Mouse (Mus musculus): Measurements from ENCODE around the gene Sec23b. TPM values are rescaled to one million over a fixed set of nuclear protein-coding genes. Genes with fewer than 3 reads are reported as not detected.

Gene Sec23b
- polyA plus RNA-seq, 1 experiment from 2014 or later, result 66.2 TPM

DNA sequence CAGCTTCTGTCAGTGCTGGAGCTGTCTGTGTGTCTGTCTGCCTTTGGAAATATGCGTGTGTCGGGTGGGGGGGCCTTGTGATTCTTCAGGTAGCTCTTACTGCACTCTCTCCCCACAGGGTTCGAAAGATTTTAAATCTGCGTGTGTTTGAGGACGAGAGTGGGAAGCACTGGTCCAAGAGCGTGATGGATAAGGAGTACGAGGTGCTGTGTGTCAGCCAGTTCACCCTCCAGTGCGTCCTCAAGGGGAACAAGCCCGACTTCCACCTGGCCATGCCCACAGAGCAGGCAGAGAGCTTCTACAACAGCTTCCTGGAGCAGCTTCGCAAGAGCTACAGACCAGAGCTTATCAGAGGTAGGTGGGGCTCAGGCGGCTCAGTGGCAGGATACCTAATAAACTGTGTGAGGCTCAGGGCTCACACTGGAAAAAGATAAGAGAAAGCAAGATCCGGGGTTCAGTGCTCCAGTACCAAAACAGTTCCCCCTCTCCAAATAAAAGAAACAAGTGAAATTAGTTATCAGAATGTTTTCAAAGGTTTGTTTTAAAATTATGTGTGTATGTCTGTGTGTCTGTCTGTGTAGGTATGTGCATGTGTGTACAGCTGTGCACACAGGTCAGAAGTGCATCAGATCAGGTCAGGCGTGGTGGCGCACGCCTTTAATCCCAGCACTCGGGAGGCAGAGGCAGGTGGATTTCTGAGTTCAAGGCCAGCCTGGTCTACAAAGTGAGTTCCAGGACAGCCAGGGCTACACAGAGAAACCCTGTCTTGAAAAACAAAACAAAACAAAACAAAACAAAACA, 61.2 kb downstream of the Sec23b start:
- 93% methylated on average over 16 of the region's 16 CpGs for WGBS
- H3K36me3 ChIP-seq (replicated peaks), result no peaks in the 10 kb centered on the region
- no peak overlapping the region for H3K4me3 ChIP-seq
- no peaks in the 10 kb centered on the region for H3K4me1 ChIP-seq
- no peak for ATAC-seq (replicated peaks)
- no peak overlapping the region for H3K4me2 ChIP-seq
- no peak overlapping the region for H3K27ac ChIP-seq
- no peaks in the 10 kb centered on the region for H3K27me3 ChIP-seq (replicated peaks)
- no peak overlapping the region for H3K9ac ChIP-seq
- no peaks in the 10 kb centered on the region; the same call in 1 of the 2 replicates for H3K9me3 ChIP-seq

DNA sequence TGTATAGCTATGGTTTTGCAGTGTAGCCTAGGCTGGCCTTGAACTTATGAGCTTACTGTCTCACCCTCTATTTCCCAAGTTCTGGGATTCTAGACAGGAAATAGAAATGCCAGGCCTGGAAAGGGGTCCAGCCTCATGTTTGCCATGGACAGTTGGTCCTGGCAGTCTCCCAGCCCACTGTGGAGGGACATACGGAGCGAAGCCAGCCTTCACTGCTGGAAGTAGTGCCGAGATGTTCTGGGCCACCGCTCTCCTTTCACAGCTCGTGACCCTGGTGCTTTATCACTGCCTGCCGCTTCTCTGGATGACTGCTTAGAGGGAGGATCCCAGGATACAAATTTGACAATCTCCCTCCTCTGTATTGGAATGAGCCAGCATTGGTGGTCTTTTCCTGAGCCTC, 65.5 kb downstream of the Sec23b start:
- H3K9ac ChIP-seq, result no peak overlapping the region
- 32% methylated on average over 6 of the region's 6 CpGs for WGBS
- ATAC-seq (replicated peaks), result no peak
- no peaks in the 10 kb centered on the region for H3K4me1 ChIP-seq
- no peak overlapping the region for H3K27ac ChIP-seq
- H3K36me3 ChIP-seq (replicated peaks), result peaks cover 8% of the 10 kb centered on the region; the same call in 1 of the 2 replicates
- H3K4me2 ChIP-seq, result no peak overlapping the region
- H3K4me3 ChIP-seq, result no peak overlapping the region
- H3K27me3 ChIP-seq (replicated peaks), result no peaks in the 10 kb centered on the region
- no peaks in the 10 kb centered on the region for H3K9me3 ChIP-seq

GRCm38 (mm10) chr2:144633551-144633950, 77.5 kb downstream of the Sec23b start:
- Histone ChIP-seq H3K4me2 (no peak overlapping the region), H3K36me3 (replicated peaks) (peaks cover 5% of the 10 kb centered on the region; the same call in 1 of the 2 replicates), H3K9me3 (no peaks in the 10 kb centered on the region), H3K9ac (no peak overlapping the region), H3K27ac (no peak overlapping the region), H3K27me3 (replicated peaks) (no peaks in the 10 kb centered on the region), H3K4me1 (no peaks in the 10 kb centered on the region), H3K4me3 (no peak overlapping the region)
- 92% methylated on average over 2 of the region's 2 CpGs for WGBS
- no peak; the same call in 1 of the 2 replicates for ATAC-seq (replicated peaks)

DNA sequence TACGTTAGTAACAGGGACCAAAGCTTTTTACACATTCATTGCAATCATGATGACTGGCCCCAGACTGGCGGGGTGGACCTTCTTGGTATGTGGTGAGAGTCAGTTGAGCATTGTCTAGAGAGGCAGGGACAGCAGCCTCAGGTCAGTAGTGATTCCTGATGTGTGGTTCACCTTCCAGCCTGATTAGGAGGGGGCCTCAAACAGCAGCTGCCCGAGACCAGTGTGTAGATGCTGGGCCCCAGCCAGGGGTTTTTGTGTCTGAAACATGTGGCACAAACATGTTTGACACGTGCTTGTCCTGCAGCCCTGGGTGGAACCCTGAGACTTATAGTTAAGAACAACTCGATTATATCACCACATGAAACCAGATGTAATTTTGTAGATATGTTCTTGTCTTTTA, 78.2 kb downstream of the Sec23b start:
- no peaks in the 10 kb centered on the region for H3K4me1 ChIP-seq
- no peak overlapping the region for H3K4me3 ChIP-seq
- ATAC-seq (replicated peaks), result no peak
- peaks cover 5% of the 10 kb centered on the region; the same call in 1 of the 2 replicates for H3K36me3 ChIP-seq (replicated peaks)
- H3K27me3 ChIP-seq (replicated peaks), result no peaks in the 10 kb centered on the region
- H3K4me2 ChIP-seq, result no peak overlapping the region
- H3K9me3 ChIP-seq, result no peaks in the 10 kb centered on the region
- 76% methylated on average over 5 of the region's 5 CpGs for WGBS
- no peak overlapping the region for H3K27ac ChIP-seq
- H3K9ac ChIP-seq, result no peak overlapping the region

DNA sequence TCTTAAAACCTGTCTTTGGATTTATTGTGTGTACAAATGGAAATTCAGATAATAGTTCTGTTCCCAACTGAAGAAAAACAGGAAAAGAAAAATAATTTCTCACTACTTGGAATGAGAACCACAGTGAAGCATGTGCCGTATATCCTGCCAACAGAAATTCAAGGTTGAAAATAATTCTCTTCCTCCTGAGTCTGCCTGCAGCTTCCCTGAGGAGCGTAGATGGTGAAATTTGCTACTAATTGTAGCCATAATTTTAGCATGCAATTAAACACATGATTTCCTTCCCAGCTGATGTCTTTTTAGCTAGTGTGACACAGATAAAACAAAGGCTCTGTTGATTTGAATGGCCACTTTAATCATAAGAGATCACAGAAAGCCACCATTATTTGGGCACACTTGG, 78.7 kb downstream of the Sec23b start:
- no peaks in the 10 kb centered on the region for H3K9me3 ChIP-seq
- H3K27me3 ChIP-seq (replicated peaks), result no peaks in the 10 kb centered on the region
- H3K4me1 ChIP-seq, result no peaks in the 10 kb centered on the region
- ATAC-seq (replicated peaks), result no peak
- H3K4me3 ChIP-seq, result no peak overlapping the region
- no peak overlapping the region for H3K27ac ChIP-seq
- H3K36me3 ChIP-seq (replicated peaks), result peaks cover 5% of the 10 kb centered on the region; the same call in 1 of the 2 replicates
- H3K9ac ChIP-seq, result no peak overlapping the region
- 71% methylated on average over 2 of the region's 2 CpGs for WGBS
- no peak overlapping the region for H3K4me2 ChIP-seq

GRCm38 (mm10) chr2:144635644-144636320, 79.8 kb downstream of the Sec23b start:
- Histone ChIP-seq H3K27ac (no peak overlapping the region), H3K9me3 (no peaks in the 10 kb centered on the region), H3K9ac (no peak overlapping the region), H3K36me3 (replicated peaks) (peaks cover 5% of the 10 kb centered on the region; the same call in 1 of the 2 replicates), H3K4me1 (0 out of 2 replicates have a peak, but pooled peaks cover 2% of the 10 kb centered on the region), H3K27me3 (replicated peaks) (no peaks in the 10 kb centered on the region), H3K4me2 (no peak overlapping the region), H3K4me3 (no peak overlapping the region)
- WGBS, result 22% methylated on average over 5 of the region's 5 CpGs
- ATAC-seq (replicated peaks), result peak; percentile 78

- no peak overlapping the region for H3K27ac ChIP-seq
- H3K27me3 ChIP-seq (replicated peaks), result no peaks in the 10 kb centered on the region
- H3K9me3 ChIP-seq, result no peaks in the 10 kb centered on the region
- 0 out of 2 replicates have a peak, but pooled peaks cover 2% of the 10 kb centered on the region for H3K4me1 ChIP-seq
- no peak for ATAC-seq (replicated peaks)
- peaks cover 4% of the 10 kb centered on the region; the same call in 1 of the 2 replicates for H3K36me3 ChIP-seq (replicated peaks)
- no peak overlapping the region for H3K9ac ChIP-seq
- 85% methylated on average over 4 of the region's 4 CpGs for WGBS
- no peak overlapping the region for H3K4me3 ChIP-seq
- H3K4me2 ChIP-seq, result no peak overlapping the region
Measured at GRCm38 (mm10) chr2:144637204-144637603, 81.2 kb downstream of the Sec23b start.

- ATAC-seq (replicated peaks), result no peak
- no peak overlapping the region for H3K4me3 ChIP-seq
- no peak overlapping the region for H3K9ac ChIP-seq
- H3K27me3 ChIP-seq (replicated peaks), result no peaks in the 10 kb centered on the region
- no peaks in the 10 kb centered on the region for H3K9me3 ChIP-seq
- 76% methylated on average over 11 of the region's 12 CpGs for WGBS
- H3K4me1 ChIP-seq, result 0 out of 2 replicates have a peak, but pooled peaks cover 2% of the 10 kb centered on the region
- no peaks in the 10 kb centered on the region for H3K36me3 ChIP-seq (replicated peaks)
- H3K27ac ChIP-seq, result no peak overlapping the region
- H3K4me2 ChIP-seq, result no peak overlapping the region
Measured at GRCm38 (mm10) chr2:144637671-144638395, 81.8 kb downstream of the Sec23b start.

- H3K4me2 ChIP-seq, result no peak overlapping the region
- no peaks in the 10 kb centered on the region for H3K9me3 ChIP-seq
- no peaks in the 10 kb centered on the region for H3K36me3 ChIP-seq (replicated peaks)
- no peaks in the 10 kb centered on the region for H3K27me3 ChIP-seq (replicated peaks)
- H3K27ac ChIP-seq, result no peak overlapping the region
- no peak overlapping the region for H3K4me3 ChIP-seq
- 61% methylated on average over 4 of the region's 4 CpGs for WGBS
- 0 out of 2 replicates have a peak, but pooled peaks cover 2% of the 10 kb centered on the region for H3K4me1 ChIP-seq
- H3K9ac ChIP-seq, result no peak overlapping the region
- no peak; the same call in 1 of the 2 replicates for ATAC-seq (replicated peaks)
Measured at GRCm38 (mm10) chr2:144638719-144639118, 82.7 kb downstream of the Sec23b start.

- H3K4me1 ChIP-seq, result 0 out of 2 replicates have a peak, but pooled peaks cover 2% of the 10 kb centered on the region
- no peak overlapping the region for H3K27ac ChIP-seq
- no peaks in the 10 kb centered on the region for H3K27me3 ChIP-seq (replicated peaks)
- no peak overlapping the region for H3K4me3 ChIP-seq
- no peak overlapping the region for H3K4me2 ChIP-seq
- H3K9me3 ChIP-seq, result no peaks in the 10 kb centered on the region
- H3K36me3 ChIP-seq (replicated peaks), result no peaks in the 10 kb centered on the region
- 62% methylated on average over 7 of the region's 7 CpGs for WGBS
- ATAC-seq (replicated peaks), result no peak
- H3K9ac ChIP-seq, result no peak overlapping the region
Measured at GRCm38 (mm10) chr2:144640101-144640500, 84.1 kb downstream of the Sec23b start.

Measured in midbrain, embryonic 15.5 days (tissue).